Mouse (Mus musculus) hindbrain, embryonic 16.5 days (tissue): ENCODE measurements at regions not wholly inside any gene's neighbourhood (a gene's known extent, or its start where the extent isn't known, plus 50 kb on each side); places are given as distances from the start of the nearest gene placed in this dataset.

Experiments used
- ATAC-seq: fragments of 200-750 bp; cut with Nextera tagmentation; 2 replicates; pipeline ENCODE4 v1.8.0; 2017; ENCODE audit warnings: moderate TSS enrichment, moderate library complexity
- H3K27ac ChIP-seq: fragments of 300-500 bp; sonication (generic); 2 replicates; pipeline ENCODE4 v1.5.1; 2014; ENCODE audit warnings: low read depth, mild to moderate bottlenecking, control low read depth, low read length, moderate library complexity
- H3K27me3 ChIP-seq: fragments of 300-500 bp; sonication (generic); replicated peaks from 2 replicates; pipeline ENCODE4 v1.6.1; 2014; ENCODE audit warnings: low read length; ENCODE audit not compliant: control insufficient read depth, insufficient read depth
- H3K36me3 ChIP-seq: fragments of 300-500 bp; sonication (generic); 2 replicates; pipeline ENCODE4 v1.6.1; 2014; ENCODE audit warnings: mild to moderate bottlenecking, low read length, moderate library complexity, mixed read lengths; ENCODE audit not compliant: control insufficient read depth, insufficient read depth
- H3K4me1 ChIP-seq: fragments of 300-500 bp; sonication (generic); 2 replicates; pipeline ENCODE4 v1.6.1; 2014; ENCODE audit warnings: low read depth, low read length; ENCODE audit not compliant: control insufficient read depth, insufficient read depth
- H3K4me2 ChIP-seq: fragments of 300-500 bp; sonication (generic); 2 replicates; pipeline ENCODE4 v1.6.1; 2014; ENCODE audit warnings: mild to moderate bottlenecking, low read length, control low read depth, moderate library complexity
- H3K4me3 ChIP-seq: fragments of 300-500 bp; sonication (generic); 2 replicates; pipeline ENCODE4 v1.5.1; 2014; ENCODE audit warnings: mild to moderate bottlenecking, low read length, control low read depth, moderate library complexity
- H3K9ac ChIP-seq: fragments of 300-500 bp; sonication (generic); 2 replicates; pipeline ENCODE4 v1.6.1; 2014; ENCODE audit warnings: low read depth, mild to moderate bottlenecking, control low read depth, low read length, moderate library complexity
- H3K9me3 ChIP-seq: fragments of 300-500 bp; sonication (generic); 2 replicates; pipeline ENCODE4 v1.6.1; 2014; ENCODE audit warnings: mild to moderate bottlenecking, low read length, moderate library complexity; ENCODE audit not compliant: control insufficient read depth
- WGBS: fragments of 180-500 bp; shearing (Covaris S2); extraction: QIAGEN DNeasy Blood & Tissue Kit; methylation state at CpG from one replicate; pipeline ENCODE4 v1.1.7; 2014; 5-methylcytosine and 5-hydroxymethylcytosine counted together

DNA sequence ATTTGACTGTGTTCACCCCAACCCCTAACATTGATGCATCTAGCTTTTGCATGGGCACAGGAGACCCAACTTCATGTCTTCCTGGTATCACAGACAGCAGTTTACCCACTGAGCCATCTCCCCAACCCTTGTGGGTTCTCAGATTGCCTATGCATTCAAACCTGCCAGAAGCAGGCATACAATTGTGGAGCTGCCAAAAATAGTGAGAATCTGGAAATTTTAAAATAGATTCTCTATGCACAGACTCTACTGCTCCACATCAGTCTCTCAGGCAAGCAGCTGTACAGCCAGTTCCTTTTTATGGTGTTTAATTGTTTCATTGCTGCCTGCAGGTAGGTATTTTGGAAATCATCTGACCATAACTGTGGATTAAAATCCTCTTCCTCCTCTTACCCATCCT is 129.9 kb upstream of the Gls start:
- H3K4me2 ChIP-seq = no peak overlapping the region
- ATAC-seq = no peak
- H3K36me3 ChIP-seq = no peaks in the 10 kb centered on the region
- H3K4me1 ChIP-seq = no peaks in the 10 kb centered on the region
- no peak overlapping the region for H3K27ac ChIP-seq
- H3K9ac ChIP-seq = no peak overlapping the region
- H3K4me3 ChIP-seq = no peak overlapping the region
- H3K27me3 ChIP-seq = no peaks in the 10 kb centered on the region
- no peaks in the 10 kb centered on the region for H3K9me3 ChIP-seq

GRCm38 (mm10) chr1:52354041-52354582 is 121.1 kb upstream of the Gls start:
- 83% methylated on average over 6 of the region's 6 CpGs for WGBS
- peak; percentile 52; the same call in 1 of the 2 replicates for ATAC-seq
- Histone ChIP-seq H3K4me1 (no peaks in the 10 kb centered on the region), H3K9me3 (no peaks in the 10 kb centered on the region), H3K4me2 (no peak overlapping the region), H3K4me3 (no peak overlapping the region), H3K27ac (no peak overlapping the region), H3K27me3 (no peaks in the 10 kb centered on the region), H3K36me3 (no peaks in the 10 kb centered on the region), H3K9ac (no peak overlapping the region)

DNA sequence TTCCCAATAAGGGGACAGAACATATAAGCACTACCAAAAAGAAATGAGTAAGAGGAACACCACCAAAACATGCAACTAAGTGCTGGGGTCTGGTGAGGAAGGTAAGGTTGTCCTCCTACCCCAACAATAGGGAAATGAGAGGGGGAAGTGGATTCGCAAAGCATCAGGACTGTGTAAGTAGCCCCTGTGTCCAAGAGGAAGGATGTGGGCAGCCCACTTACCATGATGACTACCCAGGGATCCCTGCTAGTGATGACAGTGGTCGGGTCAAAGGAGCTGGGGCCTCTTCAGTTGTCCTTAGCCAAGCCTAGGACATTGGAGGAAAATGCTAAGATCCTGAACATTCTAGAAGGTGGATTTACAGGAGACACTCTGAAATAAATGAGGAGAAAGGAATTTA is 109.1 kb upstream of the Gls start:
- no peaks in the 10 kb centered on the region for H3K4me1 ChIP-seq
- H3K27ac ChIP-seq = no peak overlapping the region
- no peak overlapping the region for H3K4me3 ChIP-seq
- no peaks in the 10 kb centered on the region for H3K27me3 ChIP-seq
- H3K9me3 ChIP-seq = no peaks in the 10 kb centered on the region
- WGBS = 91% methylated on average over 2 of the region's 2 CpGs
- H3K36me3 ChIP-seq = no peaks in the 10 kb centered on the region
- no peak overlapping the region for H3K9ac ChIP-seq
- ATAC-seq = no peak
- H3K4me2 ChIP-seq = no peak overlapping the region

GRCm38 (mm10) chr1:52338704-52339103 is 105.7 kb upstream of the Gls start:
- no peaks in the 10 kb centered on the region for H3K36me3 ChIP-seq
- no peak overlapping the region for H3K27ac ChIP-seq
- no peak for ATAC-seq
- H3K27me3 ChIP-seq = no peaks in the 10 kb centered on the region
- H3K4me1 ChIP-seq = no peaks in the 10 kb centered on the region
- 93% methylated on average over 3 of the region's 3 CpGs for WGBS
- H3K4me3 ChIP-seq = no peak overlapping the region
- H3K9ac ChIP-seq = no peak overlapping the region
- no peaks in the 10 kb centered on the region for H3K9me3 ChIP-seq
- no peak overlapping the region for H3K4me2 ChIP-seq

DNA sequence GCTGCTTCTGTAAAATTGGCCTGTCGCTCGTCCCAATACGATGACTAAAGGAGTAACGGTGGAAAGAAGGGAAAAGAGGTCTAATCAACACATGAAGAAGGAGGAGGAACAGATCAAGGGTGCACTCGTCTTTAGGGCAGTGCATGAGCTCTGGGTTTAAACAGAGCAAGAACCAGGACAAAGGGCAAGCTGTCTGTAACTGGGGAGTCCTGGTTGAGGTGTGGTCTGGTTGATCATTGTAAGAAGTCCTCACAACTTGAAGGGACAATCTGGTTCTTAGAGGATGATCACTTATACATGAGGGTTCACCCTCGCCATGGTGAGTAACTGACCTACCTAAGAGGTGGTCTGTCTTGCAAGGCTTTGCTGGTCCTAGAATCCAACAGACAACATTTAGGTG is 105.2 kb upstream of the Gls start:
- H3K4me2 ChIP-seq = no peak overlapping the region
- no peak overlapping the region for H3K9ac ChIP-seq
- ATAC-seq = no peak
- WGBS = 92% methylated on average over 6 of the region's 6 CpGs
- H3K4me1 ChIP-seq = no peaks in the 10 kb centered on the region
- H3K27me3 ChIP-seq = no peaks in the 10 kb centered on the region
- no peak overlapping the region for H3K27ac ChIP-seq
- H3K9me3 ChIP-seq = no peaks in the 10 kb centered on the region
- H3K4me3 ChIP-seq = no peak overlapping the region
- no peaks in the 10 kb centered on the region for H3K36me3 ChIP-seq

DNA sequence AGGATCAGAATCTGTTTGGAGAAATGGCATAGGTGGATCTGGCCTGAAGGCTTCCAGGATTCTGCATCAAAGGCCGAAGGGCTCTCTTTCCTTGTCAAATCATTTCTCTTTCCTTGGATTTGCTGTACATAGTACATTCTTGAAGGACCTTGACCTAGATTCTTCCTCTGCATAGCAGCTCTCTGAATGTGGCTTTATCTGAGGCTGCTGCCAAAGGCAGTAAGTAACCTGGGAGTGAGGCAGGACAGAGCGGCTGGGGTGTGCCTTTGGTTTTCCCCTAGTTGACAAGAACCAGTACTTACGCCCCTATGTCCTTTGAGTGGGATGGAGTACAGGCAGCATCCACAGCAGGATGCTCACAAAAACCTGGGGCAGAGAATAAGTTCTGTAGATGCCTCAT is 103.7 kb upstream of the Gls start:
- H3K4me2 ChIP-seq = no peak overlapping the region
- ATAC-seq = no peak
- H3K27ac ChIP-seq = no peak overlapping the region
- no peak overlapping the region for H3K9ac ChIP-seq
- H3K4me3 ChIP-seq = no peak overlapping the region
- H3K9me3 ChIP-seq = no peaks in the 10 kb centered on the region
- H3K27me3 ChIP-seq = no peaks in the 10 kb centered on the region
- 86% methylated on average over 3 of the region's 3 CpGs for WGBS
- H3K4me1 ChIP-seq = no peaks in the 10 kb centered on the region
- no peaks in the 10 kb centered on the region for H3K36me3 ChIP-seq

DNA sequence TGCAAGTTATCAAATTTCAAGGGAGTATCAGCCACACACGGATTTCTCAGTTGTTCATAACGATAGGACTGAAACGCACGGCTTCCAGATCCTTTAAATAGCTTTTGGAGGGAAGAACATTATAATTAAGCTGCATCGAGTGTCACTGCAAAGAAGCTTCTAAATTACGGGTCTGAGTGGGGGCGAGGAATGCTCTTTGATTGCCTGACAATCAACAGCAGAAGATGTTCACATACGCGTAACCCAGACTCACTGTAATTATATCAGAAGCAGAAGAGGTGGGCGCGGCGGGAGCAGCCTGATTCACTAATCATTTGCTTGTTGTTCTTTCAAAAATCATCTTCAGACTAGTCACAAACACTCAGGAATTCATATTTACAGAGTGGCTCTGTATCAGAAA is 99.0 kb upstream of the Gls start:
- Histone ChIP-seq H3K9ac (no peak overlapping the region), H3K36me3 (no peaks in the 10 kb centered on the region), H3K27me3 (no peaks in the 10 kb centered on the region), H3K4me1 (no peaks in the 10 kb centered on the region), H3K4me3 (no peak overlapping the region), H3K4me2 (peak overlapping the region; percentile 17; the same call in 1 of the 2 replicates), H3K9me3 (no peaks in the 10 kb centered on the region), H3K27ac (no peak overlapping the region)
- ATAC-seq = no peak
- 77% methylated on average over 12 of the region's 12 CpGs for WGBS

GRCm38 (mm10) chr1:52331442-52331841 is 98.4 kb upstream of the Gls start:
- no peaks in the 10 kb centered on the region for H3K27me3 ChIP-seq
- no peak overlapping the region for H3K4me2 ChIP-seq
- H3K9me3 ChIP-seq = no peaks in the 10 kb centered on the region
- ATAC-seq = no peak
- H3K9ac ChIP-seq = no peak overlapping the region
- H3K36me3 ChIP-seq = no peaks in the 10 kb centered on the region
- no peaks in the 10 kb centered on the region for H3K4me1 ChIP-seq
- no peak overlapping the region for H3K27ac ChIP-seq
- H3K4me3 ChIP-seq = no peak overlapping the region
- WGBS = 55% methylated on average over 4 of the region's 4 CpGs

DNA sequence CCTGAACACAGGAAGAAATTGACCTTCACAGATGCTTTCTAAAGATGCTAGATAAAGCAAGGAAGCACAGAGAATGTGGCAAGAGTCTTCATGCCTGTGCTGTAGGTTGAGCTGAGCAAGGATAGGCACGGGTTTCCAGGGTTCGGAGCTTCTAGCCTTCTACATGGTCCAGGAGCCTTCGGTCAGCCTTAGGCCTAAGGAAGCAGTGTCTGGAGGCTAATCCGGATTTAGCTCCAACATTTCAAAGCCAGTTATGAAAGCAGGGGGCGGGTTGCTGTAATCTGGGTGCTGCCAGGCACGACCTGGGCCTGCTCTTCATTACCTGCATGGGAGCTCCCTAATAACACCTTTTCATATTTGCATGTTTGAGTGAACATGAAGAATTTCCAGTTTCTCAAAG is 97.5 kb upstream of the Gls start:
- H3K4me2 ChIP-seq = no peak overlapping the region

GRCm38 (mm10) chr1:52328507-52328906 is 95.5 kb upstream of the Gls start:
- Histone ChIP-seq H3K27me3 (no peaks in the 10 kb centered on the region), H3K27ac (no peak overlapping the region), H3K4me3 (no peak overlapping the region), H3K4me2 (no peak overlapping the region), H3K4me1 (no peaks in the 10 kb centered on the region), H3K9me3 (no peaks in the 10 kb centered on the region), H3K36me3 (no peaks in the 10 kb centered on the region), H3K9ac (no peak overlapping the region)
- no peak for ATAC-seq

More for the DNA sequence above, 97.5 kb upstream of the Gls start:
- ATAC-seq = no peak
- H3K4me1 ChIP-seq = no peaks in the 10 kb centered on the region
- H3K36me3 ChIP-seq = no peaks in the 10 kb centered on the region
- H3K4me3 ChIP-seq = no peak overlapping the region
- H3K9me3 ChIP-seq = no peaks in the 10 kb centered on the region
- no peak overlapping the region for H3K9ac ChIP-seq
- WGBS = 90% methylated on average over 6 of the region's 6 CpGs
- H3K27me3 ChIP-seq = no peaks in the 10 kb centered on the region
- no peak overlapping the region for H3K27ac ChIP-seq
